Mouse (Mus musculus) E14TG2a.4 (cell line): Measurements from ENCODE around the gene Farsa.

ENCODE experiments used
- H3K27me3 ChIP-seq: 2 replicates; pipeline ENCODE4 v1.6.1; 2014; ENCODE audit warnings: low read length, control low read depth; ENCODE audit not compliant: insufficient read depth
- H3K36me3 ChIP-seq: 2 replicates; pipeline ENCODE4 v1.6.1; 2014; ENCODE audit warnings: low read length, control low read depth; ENCODE audit not compliant: insufficient read depth
- H3K4me1 ChIP-seq: replicated peaks from 2 replicates; pipeline ENCODE4 v1.6.1; 2014; ENCODE audit warnings: low read depth, low read length, control low read depth
- H3K4me3 ChIP-seq: replicated peaks from 2 replicates; pipeline ENCODE4 v1.5.1; 2014; ENCODE audit warnings: mild to moderate bottlenecking, low read length
- H3K9me3 ChIP-seq: 2 replicates; pipeline ENCODE4 v1.6.1; 2014; ENCODE audit warnings: low read length, control low read depth
- CTCF ChIP-seq: conservative IDR thresholded peaks from 2 replicates; pipeline ENCODE4 v1.5.1; 2014; ENCODE audit warnings: low read length
- NANOG ChIP-seq: IDR thresholded peaks from 2 replicates; pipeline ENCODE4 v1.6.1; 2014; ENCODE audit warnings: borderline replicate concordance, low read length, mixed read lengths
- POU5F1 ChIP-seq: IDR thresholded peaks from 2 replicates; pipeline ENCODE4 v1.6.1; 2014; ENCODE audit warnings: low read length, borderline replicate concordance

Gene Farsa

GRCm38 (mm10) chr8:84877297-84878035 lies 20.7 kb downstream of the Farsa start:
- no peak overlapping the region for H3K4me3 ChIP-seq
- H3K27me3 ChIP-seq, result peaks cover 6% of the 10 kb centered on the region
- H3K4me1 ChIP-seq, result peaks cover 14% of the 10 kb centered on the region

GRCm38 (mm10) chr8:84878915-84879314 lies 22.1 kb downstream of the Farsa start:
- Histone ChIP-seq H3K4me1 (peaks cover 4% of the 10 kb centered on the region; the same call in 1 of the 2 replicates), H3K9me3 (no peaks in the 10 kb centered on the region), H3K36me3 (peaks cover 85% of the 10 kb centered on the region), H3K27me3 (no peaks in the 10 kb centered on the region), H3K4me3 (no peak overlapping the region)
- no peak for TF ChIP-seq CTCF
- TF ChIP-seq NANOG, result no peak
- TF ChIP-seq POU5F1, result no peak

More at GRCm38 (mm10) chr8:84877297-84878035, 20.7 kb downstream of the Farsa start:
- Histone ChIP-seq H3K36me3 (peaks cover 78% of the 10 kb centered on the region), H3K9me3 (no peaks in the 10 kb centered on the region)
- no peak for TF ChIP-seq CTCF
- no peak for TF ChIP-seq NANOG
- no peak for TF ChIP-seq POU5F1

GRCm38 (mm10) chr8:84884728-84885127 lies 27.9 kb downstream of the Farsa start:
- H3K36me3 ChIP-seq, result peaks cover 92% of the 10 kb centered on the region
- H3K27me3 ChIP-seq, result no peaks in the 10 kb centered on the region
- no peak for TF ChIP-seq NANOG
- TF ChIP-seq CTCF, result no peak
- no peak for TF ChIP-seq POU5F1
- H3K9me3 ChIP-seq, result no peaks in the 10 kb centered on the region
- H3K4me1 ChIP-seq, result no peaks in the 10 kb centered on the region
- no peak overlapping the region for H3K4me3 ChIP-seq

- TF ChIP-seq CTCF (no peak), NANOG (no peak), POU5F1 (no peak)
- peaks cover 13% of the 10 kb centered on the region for H3K4me1 ChIP-seq
- peaks cover 88% of the 10 kb centered on the region for H3K36me3 ChIP-seq
- no peak overlapping the region for H3K4me3 ChIP-seq
- H3K9me3 ChIP-seq, result no peaks in the 10 kb centered on the region
- no peaks in the 10 kb centered on the region for H3K27me3 ChIP-seq
Measured at GRCm38 (mm10) chr8:84888280-84888679, 31.5 kb downstream of the Farsa start.

GRCm38 (mm10) chr8:84889141-84889540 lies 32.4 kb downstream of the Farsa start:
- no peak overlapping the region for H3K4me3 ChIP-seq
- no peaks in the 10 kb centered on the region for H3K9me3 ChIP-seq
- no peak for TF ChIP-seq POU5F1
- TF ChIP-seq CTCF, result no peak
- no peaks in the 10 kb centered on the region for H3K27me3 ChIP-seq
- H3K4me1 ChIP-seq, result peaks cover 16% of the 10 kb centered on the region
- peaks cover 81% of the 10 kb centered on the region for H3K36me3 ChIP-seq

- H3K36me3 ChIP-seq, result peaks cover 49% of the 10 kb centered on the region
- TF ChIP-seq POU5F1 (no peak), CTCF (no peak), NANOG (no peak)
- no peaks in the 10 kb centered on the region for H3K27me3 ChIP-seq
- peaks cover 31% of the 10 kb centered on the region for H3K4me1 ChIP-seq
- H3K4me3 ChIP-seq, result peak overlapping the region; percentile 90
- H3K9me3 ChIP-seq, result no peaks in the 10 kb centered on the region
Measured at GRCm38 (mm10) chr8:84892993-84893708, 36.4 kb downstream of the Farsa start.

- Histone ChIP-seq H3K4me1 (peaks cover 31% of the 10 kb centered on the region), H3K27me3 (no peaks in the 10 kb centered on the region), H3K4me3 (peak within 1 kb of the TSS; percentile 90), H3K9me3 (no peaks in the 10 kb centered on the region), H3K36me3 (peaks cover 43% of the 10 kb centered on the region)
- TF ChIP-seq POU5F1, result no peak
- TF ChIP-seq CTCF, result no peak
- TF ChIP-seq NANOG, result no peak
Measured at GRCm38 (mm10) chr8:84893709-84894134, 36.9 kb downstream of the Farsa start, which contains the start of gene Gcdh. Gcdh (minus strand) TSS chr8:84893921.

GRCm38 (mm10) chr8:84895963-84896362 lies 39.2 kb downstream of the Farsa start:
- no peak for TF ChIP-seq NANOG
- no peak for TF ChIP-seq CTCF
- no peak for TF ChIP-seq POU5F1
- Histone ChIP-seq H3K4me3 (no peak overlapping the region), H3K4me1 (peaks cover 33% of the 10 kb centered on the region), H3K9me3 (no peaks in the 10 kb centered on the region), H3K27me3 (0 out of 2 replicates have a peak, but pooled peaks cover 2% of the 10 kb centered on the region), H3K36me3 (peaks cover 34% of the 10 kb centered on the region)
